In the genomic region with DNA sequence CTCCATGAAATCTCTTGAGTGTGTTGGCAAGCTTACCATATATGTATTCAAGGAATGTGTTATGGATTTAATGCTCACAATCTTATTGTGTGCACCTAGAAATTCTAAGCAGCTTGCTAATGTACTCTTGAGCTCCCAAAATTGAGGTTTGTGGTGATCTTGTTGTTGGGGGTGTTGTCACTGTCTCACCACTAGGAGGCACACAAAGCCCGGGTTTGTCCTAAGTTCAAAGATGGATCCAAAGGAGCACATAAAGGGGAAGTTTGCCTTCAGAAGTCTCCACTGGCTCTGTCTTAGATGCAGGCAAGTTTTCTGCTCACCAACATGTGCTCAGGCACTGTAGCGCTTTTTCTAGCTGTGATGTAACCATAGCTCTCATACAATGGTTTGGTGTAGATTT, we compare ENCODE assay signal across 16 mouse cellular contexts.
DNase-seq lines count a peak whose midpoint lies in the region; ATAC-seq and TF ChIP-seq lines count a peak whose summit lies in the region.
"Had no signal": no experiment of that assay in that cellular context is flagged by ENCODE, and none has a peak within 500 bp of the region (broad histone marks: within the 10 kb centered on the region; RNA-seq: fewer than 3 reads in every experiment).

No protein-coding gene starts in this region.

- no peak overlapping the region for H3K9ac ChIP-seq in liver, postnatal 0 days (replicated peaks)
- no peak overlapping the region for H3K9ac ChIP-seq in liver, embryonic 12.5 days
- H3K9ac ChIP-seq in MEL (ENCODE audit: control insufficient read depth, low read depth, low read length, poor library complexity, severe bottlenecking) = no peak overlapping the region
- H3K9ac ChIP-seq: forebrain, embryonic 13.5 days had no signal

- 31% methylated on average over 2 of the region's 2 CpGs for WGBS in liver, postnatal 0 days (ENCODE audit: insufficient replicate concordance)
- 27% methylated on average over 2 of the region's 2 CpGs for WGBS in liver, embryonic 12.5 days (ENCODE audit: insufficient replicate concordance)

- TF ChIP-seq RAD21 in MEL (IDR thresholded peaks at IDR 0.05; ENCODE audit: low read depth, low read length) = peak; percentile 71

- no peak for TF ChIP-seq EP300 in liver, postnatal 0 days (IDR thresholded peaks at IDR 0.05; ENCODE audit: low read depth)
- no peak for TF ChIP-seq EP300 in MEL (IDR thresholded peaks at IDR 0.05; ENCODE audit: low read depth in 1 of 2, low read length in 2 of 2)

- no peak overlapping the region for H3K4me3 ChIP-seq in liver, postnatal 0 days (ENCODE audit: low read depth, low read length)
- H3K4me3 ChIP-seq in liver, embryonic 12.5 days = no peak overlapping the region
- no peak overlapping the region for H3K4me3 ChIP-seq in MEL (ENCODE audit: control insufficient read depth in 1 of 2, insufficient read depth in 1 of 2, low read depth in 2 of 2, low read length in 2 of 2)
- H3K4me3 ChIP-seq: forebrain, embryonic 13.5 days; gastrocnemius, adult 2 months; heart, embryonic 10.5 days had no signal

- ATAC-seq in liver, postnatal 0 days = no peak
- ATAC-seq in liver, embryonic 12.5 days = no peak
- ATAC-seq: forebrain, embryonic 13.5 days had no signal

- no peak for DNase-seq in liver, postnatal 0 days
- DNase-seq in MEL (ENCODE audit: low read depth, low spot score) = peak; percentile 49
- peak; percentile 3 for DNase-seq in brain, embryonic 14.5 days (ENCODE audit: low read depth)
- DNase-seq in retina, embryonic 14.5 days (ENCODE audit: low spot score) = peak; percentile 1
- DNase-seq in natural killer cell, adult 2 months (ENCODE audit: low spot score in 2 of 2) = no peak
- no peak for DNase-seq in right cerebral cortex, postnatal 36 days (ENCODE audit: low spot score in 2 of 2)
- DNase-seq: adrenal gland, adult 2 months; cerebellum, postnatal 25 days; gastrocnemius, adult 2 months; kidney, adult 11 months; lung, postnatal 36 days had no signal

- no peak overlapping the region for H3K4me2 ChIP-seq in liver, postnatal 0 days (ENCODE audit: low read depth, low read length)
- H3K4me2 ChIP-seq in liver, embryonic 12.5 days = no peak overlapping the region
- H3K4me2 ChIP-seq: forebrain, embryonic 13.5 days; liver, embryonic 11.5 days had no signal

- H3K36me3 ChIP-seq in liver, postnatal 0 days (replicated peaks; ENCODE audit: insufficient read depth, low read length) = no peaks in the 10 kb centered on the region
- no peaks in the 10 kb centered on the region for H3K36me3 ChIP-seq in liver, embryonic 12.5 days
- H3K36me3 ChIP-seq in MEL (ENCODE audit: control insufficient read depth in 1 of 2, insufficient read depth in 2 of 2, low read length in 2 of 2) = no peaks in the 10 kb centered on the region
- H3K36me3 ChIP-seq: heart, embryonic 10.5 days had no signal

- H3K9me3 ChIP-seq in liver, postnatal 0 days (ENCODE audit: low read length) = no peaks in the 10 kb centered on the region
- H3K9me3 ChIP-seq in liver, embryonic 12.5 days (replicated peaks) = no peaks in the 10 kb centered on the region
- H3K9me3 ChIP-seq in MEL (replicated peaks; ENCODE audit: insufficient read depth, low read length) = no peaks in the 10 kb centered on the region
- H3K9me3 ChIP-seq: forebrain, embryonic 13.5 days; heart, embryonic 10.5 days had no signal

- H3K4me1 ChIP-seq in liver, postnatal 0 days (ENCODE audit: insufficient read depth) = no peaks in the 10 kb centered on the region
- no peaks in the 10 kb centered on the region for H3K4me1 ChIP-seq in liver, embryonic 12.5 days
- H3K4me1 ChIP-seq in MEL (ENCODE audit: control insufficient read depth in 1 of 2, insufficient read depth in 2 of 2, low read length in 2 of 2) = no peaks in the 10 kb centered on the region
- H3K4me1 ChIP-seq: forebrain, embryonic 13.5 days; heart, embryonic 10.5 days had no signal

- no peak for TF ChIP-seq POLR2A in MEL (IDR thresholded peaks at IDR 0.05; ENCODE audit: control insufficient read depth in 1 of 2, insufficient read depth in 1 of 2, low read depth in 1 of 2, low read length in 2 of 2, poor library complexity in 1 of 2)
- TF ChIP-seq POLR2A in brain, embryonic 14.5 days (IDR thresholded peaks at IDR 0.05; ENCODE audit: borderline replicate concordance, extremely low read depth, insufficient read depth, insufficient read length, poor library complexity, severe bottlenecking) = no peak

- H3K27ac ChIP-seq in liver, postnatal 0 days (ENCODE audit: low read depth) = no peak overlapping the region
- H3K27ac ChIP-seq in liver, embryonic 12.5 days = no peak overlapping the region
- H3K27ac ChIP-seq in MEL (ENCODE audit: control insufficient read depth, low read depth, low read length) = no peak overlapping the region
- H3K27ac ChIP-seq: forebrain, embryonic 13.5 days; gastrocnemius, adult 2 months; heart, embryonic 10.5 days had no signal

- no peaks in the 10 kb centered on the region for H3K79me2 ChIP-seq in MEL (ENCODE audit: control insufficient read depth, insufficient read depth, low read length, poor library complexity)

- peak; percentile 32 for TF ChIP-seq CTCF in liver, postnatal 0 days (IDR thresholded peaks at IDR 0.05; ENCODE audit: low read depth)
- peak in 2 of 3 experiments; percentile 45 to 65; a peak in 5 of 6 replicates for TF ChIP-seq CTCF in MEL (IDR thresholded peaks at IDR 0.05 in 2 of 3, conservative IDR thresholded peaks at IDR 0.05 in 1 of 3; ENCODE audit: control insufficient read depth in 1 of 3, insufficient read depth in 1 of 3, low read depth in 2 of 3, low read length in 3 of 3, poor library complexity in 1 of 3, severe bottlenecking in 1 of 3)
- TF ChIP-seq CTCF in brain, embryonic 14.5 days (IDR thresholded peaks at IDR 0.05; ENCODE audit: borderline replicate concordance, extremely low read depth, insufficient read depth, insufficient read length) = peak; percentile 23; the same call in 1 of the 2 replicates

- no peaks in the 10 kb centered on the region for H3K27me3 ChIP-seq in liver, postnatal 0 days (ENCODE audit: insufficient read depth, low read length)
- no peaks in the 10 kb centered on the region for H3K27me3 ChIP-seq in liver, embryonic 12.5 days (replicated peaks)
- no peaks in the 10 kb centered on the region for H3K27me3 ChIP-seq in MEL (ENCODE audit: control insufficient read depth in 1 of 2, insufficient read depth in 2 of 2, low read length in 2 of 2)
- H3K27me3 ChIP-seq: CH12.LX; forebrain, embryonic 13.5 days had no signal

TF ChIP-seq in MEL, 35 proteins besides CTCF, POLR2A, EP300 and RAD21:
- no peak for TF ChIP-seq BHLHE40 (IDR thresholded peaks at IDR 0.05; ENCODE audit: borderline replicate concordance, low read depth, low read length)
- peak; percentile 60 for TF ChIP-seq ZC3H11A (IDR thresholded peaks at IDR 0.05; ENCODE audit: low read depth, low read length)
- TF ChIP-seq ETS1 (IDR thresholded peaks at IDR 0.05; ENCODE audit: low read depth, low read length) = no peak
- TF ChIP-seq USF1 (IDR thresholded peaks at IDR 0.05; ENCODE audit: low read depth, low read length) = no peak
- no peak for TF ChIP-seq ELF1 (IDR thresholded peaks at IDR 0.05; ENCODE audit: low read depth, low read length)
- no peak for TF ChIP-seq MEF2A (IDR thresholded peaks at IDR 0.05; ENCODE audit: extremely low read depth, insufficient replicate concordance, low read depth, low read length, poor library complexity, severe bottlenecking)
- TF ChIP-seq SMC3 (IDR thresholded peaks at IDR 0.05; ENCODE audit: low read depth, low read length) = peak; percentile 66
- TF ChIP-seq GATA1 (IDR thresholded peaks at IDR 0.05; ENCODE audit: low read depth, low read length) = no peak
- no peak for TF ChIP-seq MYB (IDR thresholded peaks at IDR 0.05; ENCODE audit: low read depth, low read length)
- TF ChIP-seq MAX (IDR thresholded peaks at IDR 0.05; ENCODE audit: low read length) = no peak
TF ChIP-seq in MEL: peak in this region for 2.

Comparison
In these comparisons a context has a peak if more than half of its experiments do, and no peak if none do; other contexts are left out.
1. DNase-seq: peak in MEL (single experiment), brain, embryonic 14.5 days (single experiment) and retina, embryonic 14.5 days (single experiment); none in liver, postnatal 0 days (single experiment), natural killer cell, adult 2 months (0 of 2) and right cerebral cortex, postnatal 36 days (0 of 2).
2. Peak in every context shown above with its lines, with median percentiles within 50 percentile points of each other: CTCF ChIP-seq.